Mouse (Mus musculus) heart, embryonic 10.5 days (tissue): ENCODE data around the gene Cadps2. TPM values are rescaled to one million over a fixed set of nuclear protein-coding genes. Genes with fewer than 3 reads are reported as not detected.

Experiments
- DNase-seq: peaks from one replicate; pipeline ENCODE4 v3.0.0-alpha.2; 2017; ENCODE audit warnings: low spot score
- H3K27ac ChIP-seq: fragments of 300-500 bp; sonication (generic); 2 replicates; pipeline ENCODE4 v1.5.1; 2016; ENCODE audit warnings: mild to moderate bottlenecking
- H3K27me3 ChIP-seq: fragments of 300-500 bp; sonication (generic); 2 replicates; pipeline ENCODE4 v1.6.1; 2016; ENCODE audit warnings: mild to moderate bottlenecking; ENCODE audit not compliant: poor library complexity, insufficient read depth, severe bottlenecking
- H3K36me3 ChIP-seq: fragments of 300-500 bp; sonication (generic); 2 replicates; pipeline ENCODE4 v1.6.1; 2016; ENCODE audit warnings: mild to moderate bottlenecking, moderate library complexity
- H3K4me1 ChIP-seq: fragments of 300-500 bp; sonication (generic); 2 replicates; pipeline ENCODE4 v1.6.1; 2016; ENCODE audit warnings: mild to moderate bottlenecking
- H3K4me3 ChIP-seq: fragments of 300-500 bp; sonication (generic); 2 replicates; pipeline ENCODE4 v1.5.1; 2016; ENCODE audit warnings: mild to moderate bottlenecking, moderate library complexity
- H3K9me3 ChIP-seq: fragments of 300-500 bp; sonication (generic); 2 replicates; pipeline ENCODE4 v1.6.1; 2016; ENCODE audit warnings: mild to moderate bottlenecking, moderate library complexity
- WGBS: fragments of 180-500 bp; shearing (Covaris S2); methylation state at CpG from one replicate; pipeline ENCODE4 v1.1.7; 2016; 5-methylcytosine and 5-hydroxymethylcytosine counted together
- polyA plus RNA-seq: library from polyadenylated mRNA; unstranded; fragments of >200 nt; fragmentation: Nextera tagmentation; extraction: Ambion mirVana; gene quantifications from 2 replicates; pipeline ENCODE4 v1.2.1, GENCODE M21; 2016

Gene Cadps2
- polyA plus RNA-seq, 1 experiment from 2014 or later = 0.99 TPM

DNA sequence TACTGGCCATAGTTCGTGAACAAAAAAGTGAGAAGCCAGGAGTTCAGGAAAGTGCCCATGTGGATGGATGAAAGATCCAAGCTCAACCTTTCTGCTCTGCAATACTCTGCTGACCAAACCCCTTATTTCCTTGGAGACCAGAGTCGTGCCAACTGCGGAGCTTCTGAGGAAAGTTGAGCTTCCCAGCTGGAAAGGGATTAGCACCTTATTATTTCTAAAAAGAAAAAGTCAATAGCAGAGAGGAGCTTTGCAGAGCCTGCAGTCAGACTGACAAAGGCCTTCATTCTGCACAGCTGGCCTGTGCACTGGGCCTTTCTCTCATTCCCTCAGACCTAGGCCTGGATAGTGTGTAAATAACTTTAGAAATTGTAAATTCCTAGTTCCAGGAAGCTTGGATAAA lies 106.5 kb downstream of the Cadps2 start:
- Histone ChIP-seq H3K9me3 (no peaks in the 10 kb centered on the region), H3K27ac (no peak overlapping the region), H3K4me3 (no peak overlapping the region), H3K27me3 (no peaks in the 10 kb centered on the region), H3K4me1 (no peaks in the 10 kb centered on the region), H3K36me3 (no peaks in the 10 kb centered on the region)
- DNase-seq = no peak
- 34% methylated on average over 3 of the region's 3 CpGs for WGBS

DNA sequence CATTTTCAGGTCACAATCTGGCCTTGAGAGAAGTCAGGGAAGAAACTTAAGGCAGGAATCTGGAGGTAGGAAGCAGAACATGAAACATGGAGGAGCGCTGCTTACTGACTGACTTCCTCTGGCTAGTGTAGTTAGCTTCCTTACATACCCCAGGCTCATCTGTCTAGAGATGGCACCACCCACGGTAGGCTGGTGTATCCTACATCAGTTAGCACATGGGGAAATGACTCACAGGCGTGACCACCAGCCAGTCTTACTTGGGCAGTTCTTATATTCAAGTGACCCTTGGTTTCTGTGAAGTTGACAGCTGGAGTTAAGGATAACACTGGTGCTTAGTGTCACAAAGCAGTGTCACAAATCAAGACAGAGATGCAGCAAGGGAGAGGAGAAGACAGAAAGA lies 110.6 kb downstream of the Cadps2 start:
- no peaks in the 10 kb centered on the region for H3K27me3 ChIP-seq
- no peak for DNase-seq
- no peaks in the 10 kb centered on the region for H3K4me1 ChIP-seq
- H3K4me3 ChIP-seq = no peak overlapping the region
- 81% methylated on average over 3 of the region's 3 CpGs for WGBS
- H3K9me3 ChIP-seq = no peaks in the 10 kb centered on the region
- H3K36me3 ChIP-seq = no peaks in the 10 kb centered on the region
- H3K27ac ChIP-seq = no peak overlapping the region

DNA sequence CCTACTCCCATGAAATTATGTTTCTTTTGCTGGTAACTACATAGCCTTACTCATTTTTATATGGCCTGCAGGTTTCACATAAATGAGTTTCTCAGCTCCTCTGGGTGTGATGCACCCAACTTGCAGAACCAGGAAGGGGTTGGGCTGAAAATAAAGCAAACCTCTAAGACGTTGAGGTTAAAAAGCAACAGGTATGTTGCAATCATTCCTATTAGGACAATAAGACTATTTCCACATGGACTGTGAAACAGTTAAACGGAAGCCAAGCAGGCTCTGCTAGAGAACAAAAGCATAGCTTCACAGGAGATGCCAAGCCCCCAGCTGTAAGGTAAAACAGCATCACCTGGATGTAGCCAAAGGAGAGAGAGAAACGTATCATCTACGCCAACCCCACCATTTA lies 115.5 kb downstream of the Cadps2 start:
- H3K27me3 ChIP-seq = no peaks in the 10 kb centered on the region
- 83% methylated on average over 4 of the region's 4 CpGs for WGBS
- H3K4me3 ChIP-seq = no peak overlapping the region
- peaks cover 4% of the 10 kb centered on the region; the same call in 1 of the 2 replicates for H3K9me3 ChIP-seq
- H3K27ac ChIP-seq = no peak overlapping the region
- no peaks in the 10 kb centered on the region for H3K36me3 ChIP-seq
- DNase-seq = no peak
- H3K4me1 ChIP-seq = no peaks in the 10 kb centered on the region

DNA sequence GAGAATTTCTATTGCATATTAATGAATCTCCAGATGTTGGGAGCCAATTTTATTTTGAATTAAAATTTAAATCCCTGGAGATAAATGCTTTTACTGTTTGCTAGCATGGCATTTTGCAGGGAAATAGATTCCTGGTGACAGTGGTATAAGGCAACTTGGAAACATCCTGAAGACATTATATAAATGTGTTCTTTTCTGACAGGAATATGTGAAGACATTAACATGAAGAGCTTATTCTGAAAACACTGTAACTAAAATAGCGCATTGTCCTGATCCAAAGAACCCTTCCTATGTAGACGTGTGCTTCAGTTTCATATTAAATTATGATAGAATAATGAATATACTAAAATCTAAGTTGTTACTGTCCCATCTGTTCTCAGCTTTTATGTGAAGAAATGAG lies 118.8 kb downstream of the Cadps2 start:
- Histone ChIP-seq H3K4me1 (no peaks in the 10 kb centered on the region), H3K36me3 (no peaks in the 10 kb centered on the region), H3K27me3 (no peaks in the 10 kb centered on the region), H3K4me3 (no peak overlapping the region), H3K27ac (no peak overlapping the region), H3K9me3 (peaks cover 4% of the 10 kb centered on the region; the same call in 1 of the 2 replicates)
- 88% methylated on average over 2 of the region's 2 CpGs for WGBS
- DNase-seq = no peak

DNA sequence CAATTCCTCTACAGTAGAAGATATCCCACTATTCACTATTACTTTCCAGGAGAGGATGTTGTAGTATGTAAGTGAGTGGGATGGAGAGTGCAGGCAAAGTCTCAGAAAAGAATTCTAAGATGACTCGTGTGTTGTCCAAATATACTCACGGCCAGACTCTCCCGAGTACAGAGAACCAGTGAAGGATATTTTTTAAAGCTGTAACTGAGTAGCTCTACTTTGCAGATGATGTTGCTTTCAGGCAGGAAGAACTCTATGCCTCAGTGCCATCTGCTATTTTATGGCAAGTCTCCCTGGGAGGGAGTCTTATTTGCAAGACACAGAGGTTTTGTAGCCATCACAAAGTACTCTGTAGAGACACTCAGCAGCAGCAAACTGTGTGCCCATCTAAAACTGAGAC lies 131.7 kb downstream of the Cadps2 start:
- Histone ChIP-seq H3K9me3 (no peaks in the 10 kb centered on the region), H3K27me3 (no peaks in the 10 kb centered on the region), H3K36me3 (no peaks in the 10 kb centered on the region), H3K27ac (no peak overlapping the region), H3K4me1 (no peaks in the 10 kb centered on the region), H3K4me3 (no peak overlapping the region)
- 81% methylated on average over 3 of the region's 3 CpGs for WGBS
- no peak for DNase-seq

DNA sequence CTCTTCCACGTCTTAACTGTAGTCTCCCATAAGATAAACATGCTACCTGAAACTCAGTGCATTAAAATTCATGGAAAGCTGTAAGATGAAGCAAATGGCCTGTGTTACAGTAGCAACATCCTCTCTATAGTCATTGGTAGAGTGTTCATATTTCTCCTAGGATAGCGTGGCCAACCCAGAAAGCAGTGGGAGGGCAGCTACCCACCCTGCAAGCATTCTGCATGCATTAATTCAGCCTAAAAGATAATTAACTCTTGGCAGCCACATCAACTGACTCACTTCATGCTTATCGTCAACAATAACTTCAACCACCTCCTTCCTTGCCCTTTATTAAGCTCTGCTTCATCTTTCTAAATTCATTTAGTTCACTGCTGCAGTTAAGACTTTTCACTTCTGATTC lies 138.3 kb downstream of the Cadps2 start:
- Histone ChIP-seq H3K4me1 (no peaks in the 10 kb centered on the region), H3K9me3 (no peaks in the 10 kb centered on the region), H3K4me3 (no peak overlapping the region), H3K36me3 (no peaks in the 10 kb centered on the region), H3K27ac (no peak overlapping the region), H3K27me3 (no peaks in the 10 kb centered on the region)
- DNase-seq = no peak
- whole genome bisulfite sequencing = 81% methylated on average over 3 of the region's 3 CpGs

DNA sequence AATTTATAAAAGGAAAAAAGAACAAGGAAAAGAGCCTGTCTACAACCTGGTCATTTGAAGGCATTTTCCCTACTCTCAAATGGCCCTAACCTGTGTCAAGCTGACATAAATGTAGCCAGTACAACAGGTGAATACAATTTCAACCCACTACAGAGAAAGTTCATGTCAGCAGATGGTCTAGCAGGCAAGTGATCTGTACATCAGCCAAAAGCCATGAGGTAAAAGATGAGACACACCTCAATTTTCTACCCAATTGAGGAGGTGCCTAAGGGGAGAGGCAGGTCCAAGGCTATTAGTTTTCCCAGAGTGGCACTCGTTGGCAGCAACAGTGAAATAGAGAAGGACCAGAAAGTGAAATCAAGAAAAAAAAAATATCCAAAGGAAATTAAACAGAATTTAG lies 161.0 kb downstream of the Cadps2 start:
- no peak for DNase-seq
- Histone ChIP-seq H3K27me3 (no peaks in the 10 kb centered on the region), H3K27ac (no peak overlapping the region), H3K4me3 (no peak overlapping the region), H3K36me3 (no peaks in the 10 kb centered on the region), H3K4me1 (no peaks in the 10 kb centered on the region), H3K9me3 (no peaks in the 10 kb centered on the region)
- 73% methylated on average over 1 of the region's 1 CpGs for WGBS

DNA sequence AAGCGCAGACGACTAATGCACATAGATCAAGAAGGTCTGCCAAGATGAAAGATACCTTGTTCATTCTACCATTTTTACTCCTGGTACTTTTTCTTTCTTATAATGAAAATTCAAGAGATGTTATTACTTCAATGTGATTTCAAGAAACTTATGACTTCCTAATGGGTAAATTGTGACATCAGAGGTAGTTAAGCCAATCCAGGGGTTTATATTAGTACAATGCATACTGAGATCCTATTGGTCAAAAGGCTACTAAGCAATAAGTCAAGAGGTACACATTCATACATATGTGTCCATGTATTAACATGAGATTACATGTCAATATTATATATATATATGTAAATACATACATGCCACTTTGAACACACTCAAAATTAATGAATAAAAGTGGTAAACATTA lies 184.2 kb downstream of the Cadps2 start, which contains the start of gene Rnf148:
Gene Rnf148 (minus strand): TSS at position 101 of the 400 bp plus-strand sequence.
- Histone ChIP-seq H3K27ac (no peak within 1 kb of the TSS), H3K4me1 (no peaks in the 10 kb centered on the region), H3K36me3 (no peaks in the 10 kb centered on the region), H3K9me3 (no peaks in the 10 kb centered on the region), H3K27me3 (no peaks in the 10 kb centered on the region), H3K4me3 (no peak within 1 kb of the TSS)
- no peak for DNase-seq
- 84% methylated on average over 2 of the region's 2 CpGs for WGBS

DNA sequence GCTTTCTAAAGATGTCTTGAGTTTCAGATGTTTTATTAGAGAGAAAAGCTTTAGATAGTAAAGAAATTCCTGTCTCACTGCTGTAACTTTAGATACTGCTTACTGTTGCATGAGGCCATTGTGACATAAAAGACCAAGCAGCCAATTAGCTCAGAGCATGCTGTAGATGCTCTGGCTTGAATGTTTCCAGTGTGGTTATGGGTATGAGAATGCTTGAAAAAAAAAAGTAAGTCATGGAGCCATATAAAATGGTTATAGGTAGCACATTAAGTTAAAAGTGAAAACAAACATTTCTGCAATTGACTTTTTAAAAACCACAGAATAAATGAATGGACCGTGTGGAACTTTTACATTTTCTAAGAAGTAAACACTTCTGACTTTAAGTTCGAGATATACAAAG lies 189.0 kb downstream of the Cadps2 start, which contains the start of gene Rnf133:
Gene Rnf133 (minus strand): TSS at position 101 of the 400 bp plus-strand sequence.
- Histone ChIP-seq H3K27ac (no peak within 1 kb of the TSS), H3K4me3 (no peak within 1 kb of the TSS), H3K27me3 (no peaks in the 10 kb centered on the region), H3K9me3 (no peaks in the 10 kb centered on the region), H3K36me3 (no peaks in the 10 kb centered on the region), H3K4me1 (no peaks in the 10 kb centered on the region)
- DNase-seq = no peak
- 76% methylated on average over 2 of the region's 2 CpGs for WGBS

DNA sequence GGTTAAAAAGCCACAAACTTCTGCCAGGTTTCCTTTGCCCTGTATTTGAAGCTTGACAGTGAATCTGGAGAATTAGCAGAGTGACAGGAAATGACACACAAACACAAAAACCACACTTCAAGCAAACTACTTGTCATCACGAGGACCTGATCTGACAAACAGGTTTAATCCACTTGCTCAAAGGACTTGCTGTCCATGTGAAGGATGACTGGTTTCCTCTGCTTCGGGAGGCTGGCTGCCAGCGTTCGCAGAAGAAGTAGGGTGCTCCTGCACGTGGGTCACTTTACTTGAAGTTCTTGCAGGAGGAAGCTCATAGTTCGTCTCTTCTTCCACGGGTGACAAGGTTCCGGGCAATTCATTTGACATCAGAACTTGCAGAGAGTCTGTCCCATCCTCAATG lies 190.5 kb downstream of the Cadps2 start:
- Histone ChIP-seq H3K9me3 (no peaks in the 10 kb centered on the region), H3K36me3 (no peaks in the 10 kb centered on the region), H3K27ac (no peak overlapping the region), H3K4me1 (no peaks in the 10 kb centered on the region), H3K4me3 (no peak overlapping the region), H3K27me3 (no peaks in the 10 kb centered on the region)
- no peak for DNase-seq
- 74% methylated on average over 8 of the region's 8 CpGs for WGBS

DNA sequence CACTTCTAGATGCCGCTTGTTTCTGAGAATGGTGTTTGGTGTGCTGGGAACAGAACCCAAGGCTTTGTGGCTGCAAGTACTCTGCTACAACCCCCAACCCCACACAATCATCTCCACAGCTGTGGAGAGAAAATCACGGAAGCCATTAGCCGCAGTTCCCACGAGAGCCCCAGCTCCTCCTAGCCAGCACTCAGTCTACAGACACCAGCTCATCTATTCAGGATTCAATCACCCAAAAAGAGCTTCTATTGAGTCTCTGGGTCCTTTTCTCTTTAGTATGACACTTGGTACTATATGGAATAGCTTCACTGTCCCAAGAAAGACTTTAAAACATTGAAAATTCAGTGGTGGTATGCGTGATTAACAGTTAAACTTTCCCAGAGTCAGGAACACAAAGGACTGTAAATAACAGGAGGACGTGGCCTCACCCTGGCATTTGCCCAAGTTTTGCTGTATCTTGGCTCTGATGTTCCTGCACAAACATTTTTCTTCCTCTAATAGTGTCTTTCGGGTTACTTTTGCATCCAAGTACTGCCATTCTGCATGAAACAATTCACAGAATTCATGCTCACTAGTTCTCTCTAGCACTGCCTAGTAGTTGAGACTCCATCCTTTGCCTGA lies 191.5 kb downstream of the Cadps2 start:
- DNase-seq = no peak
- H3K36me3 ChIP-seq = no peaks in the 10 kb centered on the region
- no peaks in the 10 kb centered on the region for H3K27me3 ChIP-seq
- no peaks in the 10 kb centered on the region for H3K4me1 ChIP-seq
- WGBS = 74% methylated on average over 7 of the region's 7 CpGs
- no peak overlapping the region for H3K4me3 ChIP-seq
- H3K9me3 ChIP-seq = no peaks in the 10 kb centered on the region
- no peak overlapping the region for H3K27ac ChIP-seq

DNA sequence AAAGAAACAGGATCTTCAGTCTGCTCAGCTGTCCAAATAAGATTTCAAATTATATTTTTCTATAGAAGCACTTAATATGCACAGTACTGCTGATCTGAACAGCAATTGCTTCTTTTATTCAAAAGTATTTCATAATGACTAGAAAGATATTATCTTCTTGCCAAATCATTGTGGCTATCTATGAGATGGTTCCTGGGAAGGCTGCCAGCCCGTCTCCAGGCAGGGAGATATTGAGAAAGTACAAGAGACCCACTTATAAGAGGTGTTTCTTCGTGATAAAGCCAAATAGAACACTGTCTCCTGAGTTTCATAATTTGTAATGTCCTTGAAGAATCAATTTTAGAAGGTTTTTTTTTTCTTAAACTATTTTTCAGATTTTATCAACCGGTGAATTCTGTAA lies 202.1 kb downstream of the Cadps2 start:
- DNase-seq = no peak
- WGBS = 72% methylated on average over 3 of the region's 3 CpGs
- H3K36me3 ChIP-seq = no peaks in the 10 kb centered on the region
- no peak overlapping the region for H3K4me3 ChIP-seq
- no peaks in the 10 kb centered on the region for H3K4me1 ChIP-seq
- no peaks in the 10 kb centered on the region for H3K27me3 ChIP-seq
- no peak overlapping the region for H3K27ac ChIP-seq
- H3K9me3 ChIP-seq = no peaks in the 10 kb centered on the region

DNA sequence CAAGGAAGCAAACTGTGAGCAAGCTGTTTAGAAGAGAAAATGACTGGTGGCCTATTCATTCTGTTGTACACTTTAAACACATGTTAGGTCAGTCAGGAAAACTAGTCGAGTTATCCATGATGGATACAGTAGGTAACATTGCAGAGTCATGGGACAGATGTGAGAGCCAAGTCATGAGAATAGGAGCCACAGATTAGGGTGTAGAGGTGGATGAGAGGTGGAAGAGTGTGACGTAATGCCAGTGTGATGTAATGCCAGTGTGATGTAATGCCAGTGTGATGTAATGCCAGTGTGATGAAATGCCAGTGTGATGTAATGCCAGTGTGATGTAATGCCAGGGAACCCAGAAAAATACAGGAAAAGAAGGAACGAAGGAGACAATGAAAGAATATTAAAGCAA lies 204.0 kb downstream of the Cadps2 start:
- H3K4me1 ChIP-seq = no peaks in the 10 kb centered on the region
- no peak overlapping the region for H3K4me3 ChIP-seq
- 84% methylated on average over 3 of the region's 3 CpGs for WGBS
- no peaks in the 10 kb centered on the region for H3K36me3 ChIP-seq
- no peaks in the 10 kb centered on the region for H3K27me3 ChIP-seq
- H3K9me3 ChIP-seq = no peaks in the 10 kb centered on the region
- no peak overlapping the region for H3K27ac ChIP-seq
- DNase-seq = no peak

DNA sequence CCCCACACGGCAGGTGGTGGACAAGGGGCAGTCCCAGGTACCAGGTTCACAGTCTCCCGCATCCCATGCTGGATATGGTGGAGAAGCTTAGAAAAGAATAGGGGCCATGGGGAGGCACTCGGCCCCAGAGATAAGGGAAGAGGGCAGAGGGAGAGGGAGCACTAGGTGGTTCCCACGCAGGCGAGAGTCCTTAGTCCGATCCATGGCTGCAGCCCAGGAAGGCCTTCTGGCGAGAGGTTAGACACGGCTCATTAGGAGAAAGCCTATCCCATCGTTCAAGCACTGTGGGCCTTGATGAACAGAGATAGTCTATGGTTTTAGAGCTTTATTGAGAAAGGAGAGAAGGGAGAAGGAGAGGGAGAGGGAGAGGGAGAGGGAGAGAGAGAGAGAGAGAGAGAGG lies 205.2 kb downstream of the Cadps2 start:
- H3K4me3 ChIP-seq = no peak overlapping the region
- no peak for DNase-seq
- H3K36me3 ChIP-seq = no peaks in the 10 kb centered on the region
- no peaks in the 10 kb centered on the region for H3K4me1 ChIP-seq
- H3K27me3 ChIP-seq = no peaks in the 10 kb centered on the region
- no peak overlapping the region for H3K27ac ChIP-seq
- H3K9me3 ChIP-seq = no peaks in the 10 kb centered on the region
- 83% methylated on average over 9 of the region's 9 CpGs for WGBS
